8 mouse cellular contexts compared by ENCODE assay signal in the genomic region with DNA sequence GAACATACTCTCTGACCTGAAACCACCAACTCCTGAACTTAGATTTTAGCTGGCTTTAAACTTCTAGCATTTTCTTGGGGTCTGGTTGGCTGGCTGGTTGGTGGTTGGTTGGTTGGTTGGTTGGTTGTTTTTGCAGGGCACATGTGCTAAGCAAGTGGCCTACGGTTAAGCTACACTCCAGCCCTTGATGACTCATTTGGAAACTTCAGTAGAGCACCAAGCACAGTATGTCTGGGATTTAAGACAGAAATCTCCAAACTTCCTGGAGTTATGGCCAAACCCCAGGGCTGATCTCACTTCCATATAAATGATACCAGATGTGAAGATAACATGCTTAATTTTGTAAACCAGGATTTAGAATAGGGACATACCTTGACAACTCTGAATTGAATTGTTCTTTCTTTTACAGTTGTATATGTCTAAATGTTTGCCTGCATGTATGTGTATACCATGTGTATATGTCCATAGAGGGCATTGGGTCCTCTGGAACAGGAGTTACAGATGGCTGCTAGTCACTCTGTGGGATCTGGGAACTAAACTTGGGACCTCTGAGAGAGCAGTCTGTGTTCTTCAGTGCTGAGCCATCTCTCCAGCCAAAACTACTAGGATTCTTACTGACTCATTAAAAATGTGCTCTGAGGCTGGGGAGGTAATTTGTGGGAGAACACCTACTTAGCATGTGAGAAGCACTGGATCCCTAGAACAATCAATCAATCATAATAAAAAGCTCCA. TPM values are rescaled to one million over a fixed set of nuclear protein-coding genes. Genes with fewer than 3 reads are reported as not detected.
A peak's percentile ranks its signal among the peaks of the same experiment; 100 is the strongest.
DNase-seq lines count a peak whose midpoint lies in the region; ATAC-seq lines count a peak whose summit lies in the region.
"Not testable (repeated sequence)": the region's sequence is repeated elsewhere in the genome, so short reads cannot be mapped to it uniquely, and the experiment has no call there.

No protein-coding gene starts in this region.

- DNase-seq in A20 (ENCODE audit: low read depth, low spot score) = peak; percentile 62
- peak; percentile 22 to 52 for DNase-seq in cerebellum, adult 18-20 months
- DNase-seq in heart, postnatal 10 days = peak; percentile 61
- peak; percentile 54 to 77 for DNase-seq in kidney, postnatal 25 days
- DNase-seq in liver, embryonic 11.5 days (ENCODE audit: low spot score) = peak; percentile 51

- H3K27me3 ChIP-seq in forebrain, embryonic 16.5 days (replicated peaks; ENCODE audit: control insufficient read depth, insufficient read depth, low read length); liver, embryonic 11.5 days (replicated peaks; ENCODE audit: control insufficient read depth, insufficient read depth, low read length); stomach, embryonic 15.5 days (replicated peaks): not testable (repeated sequence)

- not testable (repeated sequence) for H3K9ac ChIP-seq in forebrain, embryonic 16.5 days (replicated peaks; ENCODE audit: low read depth, low read length); liver, embryonic 11.5 days (ENCODE audit: low read depth, low read length); stomach, embryonic 15.5 days

- peaks cover 12% of the 10 kb centered on the region for H3K9me3 ChIP-seq in forebrain, embryonic 16.5 days (ENCODE audit: control insufficient read depth, low read length)
- not testable (repeated sequence) for H3K9me3 ChIP-seq in liver, embryonic 11.5 days (ENCODE audit: control insufficient read depth, low read length); stomach, embryonic 15.5 days

- intact Hi-C loops in heart, postnatal 10 days (cut with DNase I) = not testable (repeated sequence)

- not testable (repeated sequence) for H3K4me2 ChIP-seq in forebrain, embryonic 16.5 days (ENCODE audit: low read length); liver, embryonic 11.5 days; stomach, embryonic 15.5 days

- H3K4me1 ChIP-seq in forebrain, embryonic 16.5 days (replicated peaks; ENCODE audit: control insufficient read depth, insufficient read depth, low read length); liver, embryonic 11.5 days (replicated peaks; ENCODE audit: control insufficient read depth, insufficient read depth, low read length); stomach, embryonic 15.5 days: not testable (repeated sequence)

- WGBS in forebrain, embryonic 16.5 days = 78% methylated on average over 1 of the region's 1 CpGs
- WGBS in liver, embryonic 11.5 days = 70% methylated on average over 1 of the region's 1 CpGs
- WGBS in stomach, embryonic 15.5 days = 66% methylated on average over 1 of the region's 1 CpGs

- H3K4me3 ChIP-seq in forebrain, embryonic 16.5 days (replicated peaks; ENCODE audit: low read length); liver, embryonic 11.5 days (ENCODE audit: low read depth, low read length); stomach, embryonic 15.5 days (replicated peaks): not testable (repeated sequence)

- ATAC-seq in forebrain, embryonic 16.5 days = peak; percentile 29
- ATAC-seq in liver, embryonic 11.5 days (replicated peaks; ENCODE audit: low FRiP score) = peak; percentile 46
- ATAC-seq in monocyte, adult 5-6 weeks (replicated peaks; ENCODE audit: insufficient number of reproducible peaks, low FRiP score, low TSS enrichment, poor library complexity, severe bottlenecking) = peak; percentile 6; the same call in 1 of the 2 replicates
- peak; percentile 42 for ATAC-seq in stomach, embryonic 15.5 days (ENCODE audit: insufficient read depth, low FRiP score, low read depth)

- not testable (repeated sequence) for H3K36me3 ChIP-seq in forebrain, embryonic 16.5 days (ENCODE audit: control insufficient read depth, insufficient read depth); liver, embryonic 11.5 days (ENCODE audit: control insufficient read depth, insufficient read depth, low read length); stomach, embryonic 15.5 days

- H3K27ac ChIP-seq in forebrain, embryonic 16.5 days (ENCODE audit: low read length); liver, embryonic 11.5 days (ENCODE audit: low read depth, low read length); stomach, embryonic 15.5 days: not testable (repeated sequence)

RNA-seq across cellular contexts. Expression of a gene that starts 39.4 kb away (rescaled TPM):
- 17.2 and 23.9 TPM in 2 replicates for polyA plus RNA-seq in forebrain, embryonic 16.5 days (2015; fragmentation: Nextera tagmentation; extraction: Ambion mirVana)
- total RNA-seq in heart, postnatal 10 days (2021) = 10 to 100 TPM; 27.5 to 28.7 TPM
- polyA plus RNA-seq in liver, embryonic 11.5 days (2014; fragmentation: Nextera tagmentation; extraction: Ambion mirVana) = 8.6 and 10.9 TPM in 2 replicates
- total RNA-seq in monocyte, adult 5-6 weeks (2017) = 30.9 to 63.3 TPM (median 32.0 TPM) in 3 replicates
- polyA plus RNA-seq in stomach, embryonic 15.5 days (2015; fragmentation: Nextera tagmentation; extraction: Ambion mirVana) = 14.4 and 16.4 TPM in 2 replicates

RNA-seq across cellular contexts. Expression of a gene that starts 48.4 kb away (rescaled TPM):
- 40.9 and 54.9 TPM in 2 replicates for polyA plus RNA-seq in forebrain, embryonic 16.5 days (2015; fragmentation: Nextera tagmentation; extraction: Ambion mirVana)
- 10 to 100 TPM; 53.7 to 60.1 TPM for total RNA-seq in heart, postnatal 10 days (2021)
- 58.3 and 61.3 TPM in 2 replicates for polyA plus RNA-seq in liver, embryonic 11.5 days (2014; fragmentation: Nextera tagmentation; extraction: Ambion mirVana)
- total RNA-seq in monocyte, adult 5-6 weeks (2017) = 63.9 to 84.5 TPM (median 83.3 TPM) in 3 replicates
- polyA plus RNA-seq in stomach, embryonic 15.5 days (2015; fragmentation: Nextera tagmentation; extraction: Ambion mirVana) = 44.9 and 55.7 TPM in 2 replicates
